Mouse (Mus musculus): ENCODE measurements around the gene Gkap1.

Gkap1 gene

DNA sequence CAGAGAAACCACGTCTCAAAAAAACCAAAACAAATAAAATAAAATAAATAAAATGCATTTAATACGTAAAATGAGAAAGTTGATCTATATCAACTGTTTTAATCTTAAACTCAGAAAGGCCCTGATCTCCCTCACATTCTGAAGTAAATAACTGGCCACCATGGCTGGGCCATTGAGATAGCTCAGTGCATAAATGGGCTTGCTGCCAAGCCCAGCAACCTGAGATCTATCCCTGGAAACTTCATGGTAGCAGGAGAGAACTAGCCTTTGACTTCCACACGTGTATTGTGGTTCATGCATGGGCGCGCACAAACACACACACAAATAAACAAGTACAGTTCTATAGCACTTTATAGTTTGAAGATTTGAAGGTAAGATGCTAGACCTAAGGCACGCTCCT is 74.2 kb downstream of the Gkap1 start:
- no peak for DNase-seq (ENCODE audit: extremely low spot score)

- DNase-seq (ENCODE audit: extremely low spot score) = no peak
Observed at GRCm38 (mm10) chr13:58197981-58198640, 77.4 kb downstream of the Gkap1 start.

- DNase-seq (ENCODE audit: extremely low spot score) = no peak
Observed at GRCm38 (mm10) chr13:58197211-58197610, 78.3 kb downstream of the Gkap1 start.

- no peak for DNase-seq (ENCODE audit: extremely low spot score)
Observed at GRCm38 (mm10) chr13:58194908-58195307, 80.6 kb downstream of the Gkap1 start.

DNA sequence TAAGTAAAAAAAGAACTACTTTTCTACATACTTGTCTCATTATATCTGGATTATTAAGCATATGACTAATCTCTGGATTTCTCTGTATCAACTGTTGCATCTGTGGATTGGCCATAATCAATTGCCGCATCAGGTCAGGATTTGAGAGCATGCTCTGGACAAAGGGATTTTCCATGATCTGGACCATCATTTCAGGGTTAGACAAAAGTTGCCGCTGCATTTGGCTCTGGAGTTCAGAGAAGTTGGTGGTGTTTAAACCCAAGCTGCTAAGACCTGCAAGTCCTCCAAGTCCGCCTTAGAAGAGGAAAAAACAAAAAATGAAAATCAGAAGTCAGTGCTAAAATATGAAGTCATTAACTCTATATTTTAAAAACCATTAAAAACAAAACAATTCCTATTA is 82.3 kb downstream of the Gkap1 start:
- DNase-seq (ENCODE audit: extremely low spot score) = no peak

DNA sequence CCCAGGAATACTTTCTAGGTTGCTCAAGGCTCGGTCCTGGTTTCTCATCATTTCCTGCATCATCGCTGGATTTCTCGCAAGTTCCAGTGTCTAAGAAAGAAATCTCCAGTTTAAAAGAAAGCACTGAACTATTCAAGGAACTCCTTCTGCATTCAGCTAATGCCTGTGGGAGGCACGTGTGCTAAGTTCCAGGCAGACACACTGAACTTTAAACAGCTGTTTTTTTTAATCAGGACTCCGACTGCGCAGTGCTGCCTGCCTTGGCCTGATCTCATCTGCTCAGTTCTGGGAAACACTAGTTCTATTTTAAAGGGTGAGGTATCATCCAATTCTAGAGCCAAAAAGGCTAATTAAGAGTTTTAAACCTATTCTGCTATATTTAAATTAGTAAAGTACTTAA is 83.4 kb downstream of the Gkap1 start:
- DNase-seq (ENCODE audit: extremely low spot score) = no peak

- no peak for DNase-seq (ENCODE audit: extremely low spot score)
Observed at GRCm38 (mm10) chr13:58191516-58191915, 84.0 kb downstream of the Gkap1 start.

DNA sequence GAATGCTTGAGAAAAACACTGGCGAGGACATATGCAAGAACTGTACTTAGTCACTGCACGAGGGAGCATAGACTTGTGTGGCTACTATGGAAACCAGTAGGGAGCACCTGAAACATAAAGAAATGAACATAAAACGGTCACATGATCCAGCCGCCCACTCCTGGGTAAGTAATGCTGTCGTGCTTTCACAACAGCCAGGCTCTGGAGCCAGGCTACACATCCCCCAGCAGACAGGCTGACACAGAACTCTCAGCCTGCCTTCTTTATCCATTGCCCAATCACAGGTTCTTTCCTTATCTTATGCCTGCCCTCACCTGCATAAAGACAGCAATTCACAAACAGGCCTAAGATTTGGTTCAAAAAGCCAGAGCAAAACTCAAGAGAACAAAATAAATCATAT is 86.0 kb downstream of the Gkap1 start:
- DNase-seq (ENCODE audit: extremely low spot score) = no peak

DNA sequence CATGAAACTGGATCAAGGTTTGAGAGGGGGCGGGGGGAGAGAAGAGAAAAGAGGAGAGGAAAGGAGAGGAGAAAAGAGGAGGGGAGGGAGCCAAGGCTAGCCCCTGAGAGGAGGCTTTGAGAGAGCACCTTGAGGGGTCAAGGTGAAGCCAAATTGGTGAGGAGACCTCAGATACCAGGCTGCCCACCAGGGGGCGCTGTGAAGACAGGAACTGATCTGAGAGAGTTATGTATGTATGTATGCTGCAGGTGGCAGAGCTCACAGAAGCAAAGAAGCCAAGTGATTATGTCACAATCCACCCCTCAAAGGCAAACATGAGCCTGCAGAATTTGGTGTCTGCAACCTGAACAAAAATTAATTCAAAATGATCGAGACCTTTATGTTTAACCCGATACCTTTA is 87.1 kb downstream of the Gkap1 start:
- DNase-seq (ENCODE audit: extremely low spot score) = peak; percentile 81

GRCm38 (mm10) chr13:58187751-58188150 is 87.7 kb downstream of the Gkap1 start:
- no peak for DNase-seq (ENCODE audit: extremely low spot score)

DNA sequence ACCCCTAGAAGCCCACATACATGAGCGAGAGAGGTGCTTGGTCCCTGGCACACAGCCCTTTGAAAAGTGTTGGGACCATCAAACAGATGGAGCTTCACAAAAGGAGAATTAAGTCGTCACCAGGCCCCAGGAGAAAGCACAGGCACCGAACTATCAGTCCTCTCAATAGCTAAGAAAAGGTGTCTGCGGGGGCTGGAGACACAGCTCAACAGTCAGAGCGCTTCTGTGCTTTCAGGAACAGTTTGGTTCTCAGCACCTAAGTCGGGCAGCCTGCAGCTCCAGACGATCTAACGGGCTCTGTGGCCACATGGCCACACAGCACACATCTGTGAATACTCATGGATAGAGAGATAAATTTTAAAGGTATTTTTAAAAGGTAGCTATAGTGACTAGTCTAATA is 89.2 kb downstream of the Gkap1 start:
- DNase-seq (ENCODE audit: extremely low spot score) = no peak

DNA sequence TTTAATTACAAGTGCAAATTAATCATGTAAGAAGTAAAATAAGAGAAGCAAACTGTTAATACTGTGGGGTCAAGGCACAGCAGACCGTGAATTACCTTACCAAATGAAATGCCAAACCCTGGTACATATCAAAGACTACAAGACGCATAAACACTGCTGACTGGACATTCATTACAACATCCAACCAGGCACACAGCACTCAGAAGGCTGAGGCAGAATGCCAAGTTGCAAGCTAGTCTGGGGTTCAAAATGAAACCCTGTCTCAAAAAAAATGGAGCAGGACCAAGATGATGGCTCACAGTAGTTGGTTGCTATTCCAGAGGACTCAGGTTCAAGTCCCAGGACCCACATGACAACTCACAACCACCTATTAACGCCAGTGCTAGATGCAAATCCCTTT is 91.4 kb downstream of the Gkap1 start:
- no peak for DNase-seq (ENCODE audit: extremely low spot score)

Data from embryo, embryonic 9.5 days (tissue).